Mouse (Mus musculus): Measurements from ENCODE around the gene Tmem59l. TPM values are rescaled to one million over a fixed set of nuclear protein-coding genes. Genes with fewer than 3 reads are reported as not detected.
A peak's percentile ranks its signal among the peaks of the same experiment; 100 is the strongest.

The Tmem59l gene
- polyA plus RNA-seq, 1 experiment, result 0.08 TPM

- no peak for DNase-seq (ENCODE audit: low spot score)
Measured at GRCm38 (mm10) chr8:70460606-70461005, 26.6 kb downstream of the Tmem59l start.

- no peak for DNase-seq (ENCODE audit: low spot score)
Measured at GRCm38 (mm10) chr8:70460199-70460598, 27.0 kb downstream of the Tmem59l start.

GRCm38 (mm10) chr8:70459636-70460035 is 27.5 kb downstream of the Tmem59l start:
- DNase-seq (ENCODE audit: low spot score), result no peak

GRCm38 (mm10) chr8:70458462-70458861 is 28.7 kb downstream of the Tmem59l start:
- DNase-seq (ENCODE audit: low spot score), result no peak

- no peak for DNase-seq (ENCODE audit: low spot score)
Measured at GRCm38 (mm10) chr8:70457882-70458281, 29.3 kb downstream of the Tmem59l start.

- no peak for DNase-seq (ENCODE audit: low spot score)
Measured at GRCm38 (mm10) chr8:70456996-70457395, 30.2 kb downstream of the Tmem59l start.

- DNase-seq (ENCODE audit: low spot score), result no peak
Measured at GRCm38 (mm10) chr8:70453852-70454251, 33.3 kb downstream of the Tmem59l start.

GRCm38 (mm10) chr8:70452196-70452966 is 34.8 kb downstream of the Tmem59l start:
- DNase-seq (ENCODE audit: low spot score), result no peak

GRCm38 (mm10) chr8:70447639-70448420 is 39.3 kb downstream of the Tmem59l start:
- no peak for DNase-seq (ENCODE audit: low spot score)

- no peak for DNase-seq (ENCODE audit: low spot score)
Measured at GRCm38 (mm10) chr8:70445988-70446387, 41.2 kb downstream of the Tmem59l start.

- no peak for DNase-seq (ENCODE audit: low spot score)
Measured at GRCm38 (mm10) chr8:70443326-70443725, 43.8 kb downstream of the Tmem59l start.

- DNase-seq (ENCODE audit: low spot score), result no peak
Measured at GRCm38 (mm10) chr8:70441565-70441964, 45.6 kb downstream of the Tmem59l start.

GRCm38 (mm10) chr8:70440246-70440645 is 46.9 kb downstream of the Tmem59l start:
- no peak for DNase-seq (ENCODE audit: low spot score)

GRCm38 (mm10) chr8:70439848-70440179 is 47.3 kb downstream of the Tmem59l start:
- no peak for DNase-seq (ENCODE audit: low spot score)

GRCm38 (mm10) chr8:70439055-70439847 is 47.9 kb downstream of the Tmem59l start, which contains the start of gene Crtc1:
Crtc1 (minus strand) TSS chr8:70439579.
- DNase-seq (ENCODE audit: low spot score), result peak; percentile 98

GRCm38 (mm10) chr8:70438423-70438822 is 48.7 kb downstream of the Tmem59l start:
- DNase-seq (ENCODE audit: low spot score), result no peak

GRCm38 (mm10) chr8:70435156-70435555 is 52.0 kb downstream of the Tmem59l start:
- DNase-seq (ENCODE audit: low spot score), result no peak

Other genes starting within 250 kb of the Tmem59l start
- 34.4 and 37.9 TPM in 2 replicates for gene Homer3, start 204.5 kb downstream of the Tmem59l start, polyA plus RNA-seq (2012; rRNA removed)
- 35.1 and 35.2 TPM in 2 replicates for gene Ddx49, start 184.9 kb downstream of the Tmem59l start, polyA plus RNA-seq (2012; rRNA removed)
- 211 and 264 TPM in 2 replicates for gene Cope, start 184.8 kb downstream of the Tmem59l start, polyA plus RNA-seq (2012; rRNA removed)
- 1.3 and 2.1 TPM in 2 replicates for gene Cers1, start 171.6 kb downstream of the Tmem59l start, polyA plus RNA-seq (2012; rRNA removed)
- gene Gdf1, start 157.5 kb downstream of the Tmem59l start, polyA plus RNA-seq (2012; rRNA removed), result 0.74 and 1.3 TPM in 2 replicates
- gene Upf1, start 134.1 kb downstream of the Tmem59l start, polyA plus RNA-seq (2012; rRNA removed), result 16.4 and 30.5 TPM in 2 replicates
- 0.22 and 0.23 TPM in 2 replicates for gene Comp, start 113.8 kb downstream of the Tmem59l start, polyA plus RNA-seq (2012; rRNA removed)
- gene Crtc1, start 47.8 kb downstream of the Tmem59l start, polyA plus RNA-seq (2012; rRNA removed), result 7.9 and 11.7 TPM in 2 replicates
- gene Klhl26, start 10.4 kb downstream of the Tmem59l start, polyA plus RNA-seq (2012; rRNA removed), result 34.7 and 36.9 TPM in 2 replicates
- gene Crlf1, start 5.8 kb upstream of the Tmem59l start, polyA plus RNA-seq (2012; rRNA removed), result 0.40 and 0.41 TPM in 2 replicates
- 119 and 129 TPM in 2 replicates for gene Rex1bd, start 19.4 kb upstream of the Tmem59l start, polyA plus RNA-seq (2012; rRNA removed)
- 881 and 1,275 TPM in 2 replicates for gene Uba52, start 23.4 kb upstream of the Tmem59l start, polyA plus RNA-seq (2012; rRNA removed)
- gene Fkbp8, start 40.4 kb upstream of the Tmem59l start, polyA plus RNA-seq (2012; rRNA removed), result 300 and 366 TPM in 2 replicates
- gene Kxd1, start 40.6 kb upstream of the Tmem59l start, polyA plus RNA-seq (2012; rRNA removed), result 73.9 and 74.2 TPM in 2 replicates
- gene Ell, start 52.1 kb upstream of the Tmem59l start, polyA plus RNA-seq (2012; rRNA removed), result 21.3 and 26.9 TPM in 2 replicates
- gene Isyna1, start 107.0 kb upstream of the Tmem59l start, polyA plus RNA-seq (2012; rRNA removed), result 37.9 and 49.6 TPM in 2 replicates
- gene Ssbp4, start 121.5 kb upstream of the Tmem59l start, polyA plus RNA-seq (2012; rRNA removed), result 73.5 and 74.6 TPM in 2 replicates
- 5.2 and 6.2 TPM in 2 replicates for gene Lrrc25, start 128.8 kb upstream of the Tmem59l start, polyA plus RNA-seq (2012; rRNA removed)
- gene Gdf15, start 145.1 kb upstream of the Tmem59l start, polyA plus RNA-seq (2012; rRNA removed), result 0.84 and 1.1 TPM in 2 replicates
- 19.2 and 20.6 TPM in 2 replicates for gene Pgpep1, start 173.0 kb upstream of the Tmem59l start, polyA plus RNA-seq (2012; rRNA removed)
- 97.8 and 99.4 TPM in 2 replicates for gene Lsm4, start 185.9 kb upstream of the Tmem59l start, polyA plus RNA-seq (2012; rRNA removed)
- gene Jund, start 211.6 kb upstream of the Tmem59l start, polyA plus RNA-seq (2012; rRNA removed), result 132 and 153 TPM in 2 replicates
- gene Iqcn, start 216.1 kb upstream of the Tmem59l start, polyA plus RNA-seq (2012; rRNA removed), result not detected in 2 replicates
- 0.46 and 0.56 TPM in 2 replicates for gene Gm3336, start 231.2 kb upstream of the Tmem59l start, polyA plus RNA-seq (2012; rRNA removed)
- gene Pde4c, start 236.4 kb upstream of the Tmem59l start, polyA plus RNA-seq (2012; rRNA removed), result 0.54 and 0.59 TPM in 2 replicates

All from urinary bladder, adult 2 months (tissue).